Mouse (Mus musculus) forebrain, embryonic 14.5 days (tissue): ENCODE measurements at regions not wholly inside any gene's neighbourhood (a gene's known extent, or its start where the extent isn't known, plus 50 kb on each side); places are given as distances from the start of the nearest gene placed in this dataset.

Experiments
- ATAC-seq: fragments of 200-750 bp; cut with Nextera tagmentation; 2 replicates; pipeline ENCODE4 v1.8.0; 2017; ENCODE audit warnings: mild to moderate bottlenecking, moderate library complexity
- DNase-seq: peaks from one replicate; pipeline ENCODE4 v3.0.0-alpha.2; 2015; ENCODE audit warnings: low spot score
- H3K27ac ChIP-seq: fragments of 300-500 bp; sonication (generic); 2 replicates; pipeline ENCODE4 v1.5.1; 2014; ENCODE audit warnings: low read depth, mild to moderate bottlenecking, control low read depth, low read length, moderate library complexity
- H3K27me3 ChIP-seq: fragments of 300-500 bp; sonication (generic); replicated peaks from 2 replicates; pipeline ENCODE4 v1.6.1; 2014; ENCODE audit warnings: low read length, control low read depth, mixed read lengths; ENCODE audit not compliant: control insufficient read depth, insufficient read depth
- H3K36me3 ChIP-seq: fragments of 300-500 bp; sonication (generic); 2 replicates; pipeline ENCODE4 v1.6.1; 2014; ENCODE audit warnings: low read length, control low read depth; ENCODE audit not compliant: control insufficient read depth, insufficient read depth
- H3K4me1 ChIP-seq: fragments of 300-500 bp; sonication (generic); 2 replicates; pipeline ENCODE4 v1.6.1; 2014; ENCODE audit warnings: antibody characterized with exemption, low read length, control low read depth; ENCODE audit not compliant: control insufficient read depth, insufficient read depth
- H3K4me2 ChIP-seq: fragments of 300-500 bp; sonication (generic); 2 replicates; pipeline ENCODE4 v1.6.1; 2014; ENCODE audit warnings: mild to moderate bottlenecking, control low read depth, low read length
- H3K4me3 ChIP-seq: fragments of 300-500 bp; sonication (generic); 2 replicates; pipeline ENCODE4 v1.5.1; 2014; ENCODE audit warnings: low read depth, low read length, control low read depth
- H3K9ac ChIP-seq: fragments of 300-500 bp; sonication (generic); 2 replicates; pipeline ENCODE4 v1.6.1; 2014; ENCODE audit warnings: mild to moderate bottlenecking, low read length, control low read depth, moderate library complexity
- H3K9me3 ChIP-seq: fragments of 300-500 bp; sonication (generic); replicated peaks from 2 replicates; pipeline ENCODE4 v1.6.1; 2016; ENCODE audit warnings: low read length, control low read depth, mixed read lengths; ENCODE audit not compliant: control insufficient read depth
- WGBS: fragments of 180-500 bp; shearing (Covaris S2); extraction: QIAGEN DNeasy Blood & Tissue Kit; methylation state at CpG from one replicate; pipeline ENCODE4 v1.1.7; 2014; 5-methylcytosine and 5-hydroxymethylcytosine counted together

GRCm38 (mm10) chr6:84271441-84271840 is 263.1 kb downstream of the Dysf start:
- Histone ChIP-seq H3K9me3 (no peaks in the 10 kb centered on the region), H3K4me3 (no peak overlapping the region), H3K27me3 (no peaks in the 10 kb centered on the region), H3K4me2 (no peak overlapping the region), H3K36me3 (no peaks in the 10 kb centered on the region), H3K27ac (no peak overlapping the region), H3K9ac (no peak overlapping the region), H3K4me1 (0 out of 2 replicates have a peak, but pooled peaks cover 3% of the 10 kb centered on the region)
- ATAC-seq (no peak), DNase-seq (no peak)
- WGBS: 84% methylated on average over 3 of the region's 3 CpGs

- H3K27me3 ChIP-seq: no peaks in the 10 kb centered on the region
- DNase-seq: no peak
- 69% methylated on average over 12 of the region's 12 CpGs for WGBS
- no peaks in the 10 kb centered on the region for H3K9me3 ChIP-seq
- H3K4me3 ChIP-seq: no peak overlapping the region
- H3K9ac ChIP-seq: no peak overlapping the region
- ATAC-seq: no peak
- 0 out of 2 replicates have a peak, but pooled peaks cover 3% of the 10 kb centered on the region for H3K4me1 ChIP-seq
- no peak overlapping the region for H3K4me2 ChIP-seq
- no peaks in the 10 kb centered on the region for H3K36me3 ChIP-seq
- no peak overlapping the region for H3K27ac ChIP-seq
Measured at GRCm38 (mm10) chr6:84270518-84271165, 262.3 kb downstream of the Dysf start.

GRCm38 (mm10) chr6:84269478-84269877 is 261.1 kb downstream of the Dysf start:
- Histone ChIP-seq H3K27ac (no peak overlapping the region), H3K27me3 (no peaks in the 10 kb centered on the region), H3K4me1 (0 out of 2 replicates have a peak, but pooled peaks cover 3% of the 10 kb centered on the region), H3K36me3 (no peaks in the 10 kb centered on the region), H3K9ac (no peak overlapping the region), H3K4me3 (no peak overlapping the region), H3K4me2 (no peak overlapping the region), H3K9me3 (no peaks in the 10 kb centered on the region)
- WGBS: 84% methylated on average over 4 of the region's 4 CpGs
- no peak for ATAC-seq
- no peak for DNase-seq

- Histone ChIP-seq H3K36me3 (no peaks in the 10 kb centered on the region), H3K27me3 (no peaks in the 10 kb centered on the region), H3K27ac (no peak overlapping the region), H3K4me2 (no peak overlapping the region), H3K4me1 (0 out of 2 replicates have a peak, but pooled peaks cover 3% of the 10 kb centered on the region), H3K4me3 (no peak overlapping the region), H3K9ac (no peak overlapping the region), H3K9me3 (no peaks in the 10 kb centered on the region)
- DNase-seq (no peak), ATAC-seq (no peak)
- 68% methylated on average over 3 of the region's 3 CpGs for WGBS
Measured at GRCm38 (mm10) chr6:84269023-84269422, 260.6 kb downstream of the Dysf start.

- H3K9me3 ChIP-seq: no peaks in the 10 kb centered on the region
- DNase-seq (no peak), ATAC-seq (no peak)
- H3K9ac ChIP-seq: no peak overlapping the region
- H3K36me3 ChIP-seq: no peaks in the 10 kb centered on the region
- H3K4me1 ChIP-seq: 0 out of 2 replicates have a peak, but pooled peaks cover 3% of the 10 kb centered on the region
- no peaks in the 10 kb centered on the region for H3K27me3 ChIP-seq
- no peak overlapping the region for H3K4me2 ChIP-seq
- WGBS: 96% methylated on average over 4 of the region's 4 CpGs
- no peak overlapping the region for H3K27ac ChIP-seq
- H3K4me3 ChIP-seq: no peak overlapping the region
Measured at GRCm38 (mm10) chr6:84268111-84268510, 259.7 kb downstream of the Dysf start.

GRCm38 (mm10) chr6:84267526-84267925 is 259.1 kb downstream of the Dysf start:
- WGBS: 93% methylated on average over 6 of the region's 6 CpGs
- H3K27me3 ChIP-seq: no peaks in the 10 kb centered on the region
- no peak for ATAC-seq
- no peaks in the 10 kb centered on the region for H3K36me3 ChIP-seq
- no peak for DNase-seq
- H3K4me2 ChIP-seq: no peak overlapping the region
- H3K4me1 ChIP-seq: no peaks in the 10 kb centered on the region
- no peaks in the 10 kb centered on the region for H3K9me3 ChIP-seq
- H3K27ac ChIP-seq: no peak overlapping the region
- no peak overlapping the region for H3K4me3 ChIP-seq
- no peak overlapping the region for H3K9ac ChIP-seq

- Histone ChIP-seq H3K4me1 (no peaks in the 10 kb centered on the region), H3K27me3 (no peaks in the 10 kb centered on the region), H3K36me3 (no peaks in the 10 kb centered on the region), H3K4me2 (no peak overlapping the region), H3K9ac (no peak overlapping the region), H3K9me3 (no peaks in the 10 kb centered on the region), H3K27ac (no peak overlapping the region), H3K4me3 (no peak overlapping the region)
- WGBS: 82% methylated on average over 13 of the region's 13 CpGs
- DNase-seq: no peak
- no peak for ATAC-seq
Measured at GRCm38 (mm10) chr6:84266736-84267135, 258.3 kb downstream of the Dysf start.

- Histone ChIP-seq H3K27me3 (no peaks in the 10 kb centered on the region), H3K9me3 (no peaks in the 10 kb centered on the region), H3K36me3 (no peaks in the 10 kb centered on the region), H3K4me1 (no peaks in the 10 kb centered on the region), H3K4me2 (no peak overlapping the region), H3K27ac (no peak overlapping the region), H3K4me3 (no peak overlapping the region), H3K9ac (no peak overlapping the region)
- WGBS: 85% methylated on average over 4 of the region's 4 CpGs
- DNase-seq: no peak
- ATAC-seq: no peak
Measured at GRCm38 (mm10) chr6:84264681-84265080, 256.3 kb downstream of the Dysf start.

GRCm38 (mm10) chr6:84263686-84264085 is 255.3 kb downstream of the Dysf start:
- no peak for DNase-seq
- Histone ChIP-seq H3K9ac (no peak overlapping the region), H3K9me3 (no peaks in the 10 kb centered on the region), H3K4me1 (no peaks in the 10 kb centered on the region), H3K4me3 (no peak overlapping the region), H3K27me3 (no peaks in the 10 kb centered on the region), H3K4me2 (no peak overlapping the region), H3K27ac (no peak overlapping the region), H3K36me3 (no peaks in the 10 kb centered on the region)
- ATAC-seq: no peak
- whole genome bisulfite sequencing: 69% methylated on average over 2 of the region's 2 CpGs
